Mouse (Mus musculus) layer of hippocampus, adult 8-10 months (tissue): ENCODE measurements around the gene Bmp2. TPM values are rescaled to one million over a fixed set of nuclear protein-coding genes. Genes with fewer than 3 reads are reported as not detected.

ENCODE experiments used
- DNase-seq, 2 experiments: peaks; one replicate each; pipeline ENCODE4 v3.0.0; 2022; ENCODE audit warnings: low spot score in 2 of 2
- microRNA-seq, 2 experiments: library from miRNA; unstranded; fragments of <30 nt; microRNA quantifications; one replicate each; pipeline ENCODE4 v1.2.0; 2022
- total RNA-seq, 4 experiments: library from RNA; stranded (reverse); gene quantifications; 2 replicates each; pipeline ENCODE4 v1.2.4; 2022

Gene Bmp2
- total RNA-seq, 4 experiments from 2014 or later = 1.3 to 2.2 (median 1.5) TPM

DNA sequence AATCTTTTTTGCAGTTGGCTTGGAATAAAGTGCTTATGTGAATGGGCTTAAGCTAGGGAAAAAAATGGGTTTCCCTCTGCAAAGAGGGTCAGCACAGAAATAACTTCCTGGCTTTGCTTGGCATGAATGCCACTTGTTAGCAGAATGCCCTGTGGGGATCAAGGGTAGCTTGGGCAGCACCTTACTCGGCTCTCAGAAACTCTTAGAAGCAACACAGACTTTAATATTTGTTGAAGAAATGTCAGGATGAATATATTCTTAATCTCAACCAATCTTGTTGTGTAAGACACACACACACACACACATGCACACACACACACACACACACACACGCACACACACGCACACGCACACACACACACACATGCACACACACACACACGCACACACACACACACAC is 13.5 kb downstream of the Bmp2 start:
- DNase-seq = no peak

DNA sequence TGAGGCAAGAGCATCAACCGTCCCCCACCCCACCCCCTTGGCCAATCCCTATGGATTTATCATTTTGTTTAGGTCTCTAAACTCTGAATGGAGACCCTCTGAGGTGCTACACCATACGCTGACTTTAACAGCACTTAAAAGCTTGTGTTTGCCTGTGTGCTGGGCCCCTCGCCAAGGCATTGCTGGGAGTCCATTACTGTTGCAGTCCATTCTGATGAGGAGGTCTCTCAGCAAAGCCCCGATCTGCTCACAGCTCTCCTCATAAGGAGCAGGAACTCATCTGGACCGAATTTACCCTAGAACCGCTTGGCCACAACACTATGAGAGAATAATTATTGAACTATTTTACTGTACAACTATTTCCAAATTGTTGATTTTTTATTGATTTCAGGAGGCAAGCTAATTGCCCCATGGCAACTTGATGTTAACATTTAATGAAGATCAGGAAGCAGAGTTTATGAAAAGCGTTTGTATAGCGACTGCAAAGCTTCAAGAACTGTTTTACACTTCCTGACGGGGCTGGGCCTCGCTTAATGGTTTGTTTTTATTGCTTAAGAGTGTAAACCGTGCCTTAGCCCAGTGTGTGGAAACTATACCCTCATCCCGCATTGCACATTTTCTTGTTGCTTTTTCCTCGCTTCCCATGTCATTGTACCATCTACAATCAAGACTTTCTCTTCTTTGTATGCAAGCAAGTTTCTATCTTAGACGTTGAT is 14.2 kb downstream of the Bmp2 start:
- no peak for DNase-seq

- DNase-seq = no peak
Observed at GRCm38 (mm10) chr2:133591562-133592255, 39.8 kb downstream of the Bmp2 start.

Small RNA genes within 50 kb of the gene (microRNA-seq; reads per million reads assigned to microRNA genes)
- 0 reads per million in 2 experiments for gene Mir3090
